Comparison of ENCODE assay signal across 1 mouse cellular context in genomic region chr11:115119409-115119808, GRCm38 (mm10).
A peak's percentile ranks its signal among the peaks of the same experiment; 100 is the strongest.
TF ChIP-seq lines count a peak whose summit lies in the region.

No protein-coding gene starts in this region.

TF ChIP-seq in CH12.LX, 34 proteins besides CTCF, POLR2A, EP300 and RAD21:
- TF ChIP-seq USF2 (conservative IDR thresholded peaks at IDR 0.05; ENCODE audit: low read depth, low read length) (no peak), MXI1 (IDR thresholded peaks at IDR 0.05; ENCODE audit: low read depth, low read length) (no peak), KAT2A (IDR thresholded peaks at IDR 0.05; ENCODE audit: insufficient replicate concordance, low read length) (no peak), ELF1 (IDR thresholded peaks at IDR 0.05; ENCODE audit: low read depth, low read length) (0 out of 2 replicates have a peak, but pooled peaks have one; percentile 16), ZMIZ1 (IDR thresholded peaks at IDR 0.05; ENCODE audit: low read depth, low read length) (no peak), IRF4 (IDR thresholded peaks at IDR 0.05; ENCODE audit: low read depth, low read length) (peak; percentile 88), ZNF384 (IDR thresholded peaks at IDR 0.05; ENCODE audit: low read depth, low read length) (no peak), GABPA (IDR thresholded peaks at IDR 0.05; ENCODE audit: insufficient replicate concordance, low read depth, low read length) (no peak), USF1 (IDR thresholded peaks at IDR 0.05; ENCODE audit: low read depth, low read length) (no peak), E2F4 (IDR thresholded peaks at IDR 0.05; ENCODE audit: insufficient replicate concordance, low read depth, low read length) (no peak), RCOR1 (conservative IDR thresholded peaks at IDR 0.05; ENCODE audit: low read depth, low read length) (no peak), HCFC1 (IDR thresholded peaks at IDR 0.05; ENCODE audit: low read depth, low read length) (no peak), MAFK (IDR thresholded peaks at IDR 0.05; ENCODE audit: insufficient replicate concordance, low read length) (no peak), UBTF (IDR thresholded peaks at IDR 0.05; ENCODE audit: low read depth, low read length) (no peak), MAZ (IDR thresholded peaks at IDR 0.05; ENCODE audit: low read depth, low read length) (peak; percentile 76), TCF12 (IDR thresholded peaks at IDR 0.05; ENCODE audit: low read depth, low read length) (peak; percentile 65), JUN (IDR thresholded peaks at IDR 0.05; ENCODE audit: insufficient read depth, low read depth, low read length) (no peak; the same call in 1 of the 2 replicates), JUND (conservative IDR thresholded peaks at IDR 0.05; ENCODE audit: low read depth, low read length) (0 out of 2 replicates have a peak, but pooled peaks have one; percentile 21), CHD1 (IDR thresholded peaks at IDR 0.05; ENCODE audit: low read depth, low read length) (no peak), ZKSCAN1 (IDR thresholded peaks at IDR 0.05; ENCODE audit: borderline replicate concordance, low read depth, low read length) (no peak), NRF1 (IDR thresholded peaks at IDR 0.05; ENCODE audit: low read depth, low read length) (no peak), MAX (IDR thresholded peaks at IDR 0.05; ENCODE audit: low read length) (no peak), BHLHE40 (IDR thresholded peaks at IDR 0.05; ENCODE audit: low read depth, low read length) (peak; percentile 56; the same call in 1 of the 2 replicates), SIN3A (IDR thresholded peaks at IDR 0.05; ENCODE audit: low read length) (0 out of 2 replicates have a peak, but pooled peaks have one; percentile 34), ZC3H11A (IDR thresholded peaks at IDR 0.05; ENCODE audit: low read depth, low read length) (no peak), PAX5 (IDR thresholded peaks at IDR 0.05; ENCODE audit: low read length) (no peak), POLR2AphosphoS2 (IDR thresholded peaks at IDR 0.05; ENCODE audit: low read depth, low read length) (no peak), MEF2A (IDR thresholded peaks at IDR 0.05; ENCODE audit: borderline replicate concordance, low read depth, low read length) (peak; percentile 76), CHD2 (IDR thresholded peaks at IDR 0.05; ENCODE audit: low read length) (peak; percentile 91), ETS1 (conservative IDR thresholded peaks at IDR 0.05; ENCODE audit: low read depth, low read length) (peak; percentile 50; the same call in 1 of the 2 replicates), SMC3 (IDR thresholded peaks at IDR 0.05; ENCODE audit: low read depth, low read length) (0 out of 2 replicates have a peak, but pooled peaks have one; percentile 15), NELFE (IDR thresholded peaks at IDR 0.05; ENCODE audit: low read depth, low read length) (no peak), TBP (conservative IDR thresholded peaks at IDR 0.05; ENCODE audit: low read depth, low read length) (no peak), MYC (IDR thresholded peaks at IDR 0.05; ENCODE audit: low read depth, low read length) (no peak)
